Mouse (Mus musculus) urinary bladder, postnatal 10 days (tissue): ENCODE data around the gene Arhgef1.
A peak's percentile ranks its signal among the peaks of the same experiment; 100 is the strongest.

Source experiments
- DNase-seq: peaks from one replicate; pipeline ENCODE4 v3.0.0; 2022; ENCODE audit warnings: low spot score

Gene Arhgef1

DNA sequence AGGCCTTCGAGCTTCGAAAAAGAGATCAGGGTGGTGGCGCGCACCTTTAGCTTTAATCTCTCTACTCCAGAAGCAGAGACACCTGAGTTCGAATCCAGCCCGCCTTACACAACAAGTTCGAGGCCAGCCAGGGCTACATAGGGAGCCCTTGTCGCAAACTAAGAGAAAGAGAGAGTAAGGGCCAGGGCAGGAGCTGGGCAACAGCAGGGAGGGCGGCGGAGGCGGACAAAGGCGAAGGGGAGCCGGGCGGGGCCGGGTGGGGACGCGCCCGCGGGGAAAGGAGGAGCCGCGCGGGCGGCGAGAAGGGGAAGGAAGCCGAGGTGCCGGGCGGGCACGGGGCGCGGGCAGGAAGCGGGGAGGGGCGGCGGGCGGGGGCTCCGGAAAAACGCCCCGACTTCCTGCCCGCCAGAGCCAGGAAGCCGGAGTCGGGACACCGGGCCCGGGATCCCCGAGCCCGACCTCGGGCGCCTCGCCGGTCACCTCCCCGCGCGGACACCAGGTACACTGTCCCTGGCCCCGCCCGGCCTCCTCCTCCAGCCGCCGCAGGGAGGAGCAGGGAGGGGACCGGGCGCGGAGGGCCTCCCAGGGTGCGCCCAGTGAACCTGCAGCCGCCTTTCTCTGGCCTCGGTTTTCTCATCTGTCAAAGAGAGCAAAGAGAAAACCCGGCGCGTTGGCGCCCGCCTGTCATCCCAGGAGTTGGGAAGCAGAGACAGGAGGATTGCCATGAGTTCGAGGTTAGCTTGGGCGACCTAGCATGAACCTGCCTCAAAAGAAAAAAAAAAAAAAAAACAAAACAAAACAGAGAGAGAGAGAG lies at the start of gene Arhgef1:
Arhgef1 (plus strand) TSS at position 283 of the 814 bp plus-strand sequence.
- no peak for DNase-seq

DNA sequence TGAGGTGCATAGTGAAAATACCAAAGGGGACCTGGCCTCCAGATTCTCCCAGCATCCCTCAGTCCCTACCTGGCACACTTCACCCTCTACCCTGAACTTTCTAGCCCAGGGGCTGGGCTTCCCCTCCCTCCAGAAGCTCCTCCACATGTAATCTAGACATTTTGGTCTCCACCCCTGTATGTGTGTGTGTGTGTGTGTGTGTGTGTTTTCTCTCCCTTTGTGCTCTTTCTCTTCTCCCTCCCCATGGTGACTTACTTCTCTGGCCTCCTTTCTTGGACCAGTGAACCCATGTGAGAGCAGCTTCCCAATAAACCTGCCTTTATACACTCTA lies 49.5 kb upstream of the Arhgef1 start:
- no peak for DNase-seq

DNA sequence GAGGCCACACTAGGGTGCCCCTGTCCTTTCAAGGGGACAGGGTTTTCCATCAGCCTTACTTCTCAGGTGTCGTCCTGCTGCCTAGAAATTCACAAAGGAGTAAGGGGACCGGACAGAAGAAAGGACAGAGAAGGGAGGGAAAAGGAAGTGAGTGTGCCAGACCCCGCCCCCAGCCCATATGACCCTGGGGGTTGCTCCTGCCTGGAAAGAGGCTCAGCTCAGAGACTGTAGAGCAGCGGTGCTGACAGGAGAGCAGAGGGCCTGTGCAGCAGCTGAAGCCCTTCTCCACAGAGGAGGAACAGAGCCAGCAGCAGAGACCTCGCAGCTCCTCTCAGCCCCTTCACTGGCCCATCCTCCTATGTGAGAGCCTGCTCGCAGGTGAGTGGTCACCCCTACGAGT lies 49.0 kb upstream of the Arhgef1 start:
- DNase-seq, result no peak

DNA sequence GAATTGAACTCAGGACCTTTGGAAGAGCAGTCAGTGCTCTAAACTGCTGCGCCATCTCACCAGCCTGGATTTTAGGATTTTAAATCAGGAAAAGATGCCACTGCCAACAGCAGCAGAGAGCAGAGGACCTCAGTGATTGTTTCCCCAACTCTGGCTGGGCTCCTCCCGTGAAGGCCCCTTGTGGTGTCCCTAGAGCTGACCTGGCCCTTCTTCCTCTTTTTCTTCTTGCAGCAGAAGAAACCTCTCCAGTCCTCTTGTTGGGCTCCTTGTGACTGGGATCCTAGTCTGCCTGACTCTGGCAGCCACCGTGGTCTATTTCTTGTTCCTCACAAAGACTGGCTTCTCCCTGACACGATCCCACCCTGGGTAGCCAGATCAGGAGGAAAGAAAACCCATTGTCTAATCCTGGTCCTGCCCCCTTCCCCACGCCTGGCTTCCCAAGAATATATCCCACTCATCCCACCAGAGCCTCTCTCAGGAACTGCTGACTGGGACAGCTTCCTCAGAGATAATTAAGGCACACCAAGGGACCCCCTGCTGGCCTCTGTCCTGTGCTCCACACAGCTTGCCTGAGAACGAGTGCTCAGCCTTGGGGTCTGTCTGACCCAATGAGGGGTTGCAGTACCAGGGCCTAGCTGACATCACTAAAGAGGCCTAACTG lies 46.1 kb upstream of the Arhgef1 start:
- DNase-seq, result no peak

DNA sequence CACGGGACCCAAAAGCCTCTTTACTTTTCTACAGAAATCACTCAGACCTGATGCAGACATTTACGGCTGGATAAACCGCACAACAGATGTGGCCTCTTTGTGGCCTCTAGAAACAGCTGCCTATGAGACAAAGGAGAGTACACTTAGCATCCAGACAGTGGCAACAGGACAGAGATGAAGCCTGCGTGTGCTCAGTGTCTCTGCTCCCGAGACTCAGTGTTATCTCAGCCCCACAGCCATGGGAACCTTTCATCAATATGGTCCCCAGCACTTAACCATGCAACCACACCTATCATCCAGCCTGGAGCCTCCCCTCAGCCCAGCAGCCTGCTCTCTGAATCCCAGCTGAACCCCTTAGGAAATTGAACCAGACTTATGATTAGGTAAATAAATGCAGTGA lies 43.5 kb upstream of the Arhgef1 start:
- no peak for DNase-seq

DNA sequence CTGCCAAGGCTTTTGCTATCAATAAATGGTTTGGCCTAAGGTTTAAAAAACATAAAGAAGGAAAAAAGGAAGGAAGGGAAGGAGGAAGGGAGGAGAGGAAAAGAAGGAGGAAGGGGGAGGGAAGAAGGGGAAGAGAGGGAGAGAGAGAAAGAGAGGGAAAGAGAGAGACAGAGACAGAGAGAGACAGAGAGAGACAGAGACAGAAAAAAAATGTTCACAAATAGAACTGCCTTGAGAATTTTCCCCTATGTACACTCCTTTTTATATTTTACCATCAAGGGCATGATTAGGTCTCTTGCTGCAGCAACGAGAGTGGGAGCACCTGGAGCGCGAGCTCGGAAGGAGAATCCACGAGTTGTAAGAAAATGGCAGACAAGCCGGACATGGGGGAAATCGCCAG lies 40.8 kb upstream of the Arhgef1 start, which contains the start of gene Gm9844:
Gm9844 (plus strand) TSS at position 301 of the 400 bp plus-strand sequence.
- no peak for DNase-seq

DNA sequence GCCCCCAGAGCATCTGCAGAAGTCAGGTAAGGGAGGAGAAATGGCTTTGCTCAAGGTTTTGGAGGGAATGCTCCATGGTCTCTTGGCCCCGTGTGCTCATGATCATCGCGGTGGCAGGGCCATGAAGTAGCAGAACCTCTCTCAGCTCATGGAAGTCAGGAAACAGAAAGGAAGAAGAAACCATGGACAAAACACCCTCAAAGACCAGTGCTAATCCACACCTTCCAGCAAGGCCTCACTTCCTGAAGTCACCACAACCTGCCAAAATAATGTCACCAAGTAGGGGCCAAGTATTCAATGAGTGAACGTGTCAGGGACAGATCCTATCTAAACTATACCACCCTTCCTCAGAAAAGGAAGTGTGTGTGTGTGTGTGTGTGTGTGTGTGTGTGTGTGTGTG lies 39.9 kb upstream of the Arhgef1 start:
- no peak for DNase-seq

DNA sequence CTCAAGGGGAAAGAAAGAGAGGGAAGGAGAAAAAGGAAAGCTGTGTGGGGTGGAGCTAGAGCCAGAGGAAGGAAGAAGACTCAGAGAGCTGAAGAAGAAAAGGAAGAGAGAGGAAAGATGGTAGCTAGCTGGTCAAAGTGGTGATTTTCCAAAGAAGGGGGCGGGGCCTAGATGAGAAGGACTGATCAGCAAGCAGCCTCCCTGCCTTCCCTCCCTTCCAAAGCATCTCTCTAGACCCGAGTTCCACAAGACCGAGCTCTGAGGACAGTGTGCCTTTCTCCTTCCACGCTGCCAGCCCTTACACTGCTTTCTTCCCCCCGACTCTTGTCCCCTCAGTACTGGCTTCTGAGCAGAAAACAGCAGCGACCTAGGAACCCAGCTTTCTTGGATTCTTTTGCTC lies 38.6 kb upstream of the Arhgef1 start:
- DNase-seq, result no peak

DNA sequence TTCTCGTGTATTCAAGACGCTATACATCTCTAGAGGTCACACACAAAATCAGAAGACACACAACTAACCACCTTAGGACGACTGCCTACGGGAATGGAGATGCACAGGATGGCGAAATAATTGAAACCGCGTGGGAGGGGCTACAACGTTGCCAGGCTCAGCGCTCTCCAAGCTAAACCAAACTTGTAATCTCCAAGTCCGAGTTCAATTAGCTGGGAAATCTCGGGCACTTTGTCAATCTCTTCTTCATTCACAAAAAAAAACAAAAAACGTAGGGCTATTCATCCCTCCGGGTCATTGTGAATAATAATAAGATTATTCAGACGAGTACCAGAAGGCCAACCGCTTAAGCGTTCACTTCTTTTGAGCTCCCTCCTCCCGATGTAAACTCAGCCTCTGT lies 33.6 kb upstream of the Arhgef1 start:
- DNase-seq, result no peak

DNA sequence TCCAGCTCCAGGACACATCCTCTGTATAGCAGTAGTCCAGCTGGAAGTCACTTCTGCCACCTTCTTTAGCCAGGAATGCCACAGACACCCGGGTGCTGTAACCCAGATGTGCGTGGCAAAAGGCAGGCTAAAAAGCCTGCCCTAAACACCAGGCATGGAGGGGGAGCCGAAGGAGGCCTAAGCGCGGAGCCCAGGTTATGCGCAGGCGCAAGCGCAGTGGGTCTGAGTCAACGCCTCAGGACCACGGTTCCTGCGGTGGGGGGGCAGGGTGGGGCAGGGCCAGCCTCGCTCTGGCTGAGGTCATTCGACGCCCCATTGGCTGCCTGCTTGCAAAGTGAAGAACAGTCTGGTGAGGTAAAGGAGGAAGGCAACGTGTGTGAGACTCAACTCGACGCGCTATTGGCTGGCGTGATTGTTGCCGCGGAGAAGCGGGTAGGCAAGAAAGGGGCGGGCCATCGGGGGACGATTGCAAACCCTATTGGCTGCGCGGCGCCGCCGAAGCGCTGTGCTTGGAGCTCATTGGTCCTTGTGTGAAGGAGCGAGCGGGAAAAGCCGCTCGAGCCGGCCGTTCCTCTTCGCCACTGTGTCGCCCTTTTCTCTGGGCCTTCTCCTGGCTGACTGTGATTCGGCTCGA lies 33.1 kb upstream of the Arhgef1 start, which contains the start of the genes Lypd4 and Dmrtc2:
Lypd4 (minus strand) TSS at position 410 of the 634 bp plus-strand sequence.
Dmrtc2 (plus strand) TSS at position 526 of the 634 bp plus-strand sequence.
- DNase-seq, result no peak

DNA sequence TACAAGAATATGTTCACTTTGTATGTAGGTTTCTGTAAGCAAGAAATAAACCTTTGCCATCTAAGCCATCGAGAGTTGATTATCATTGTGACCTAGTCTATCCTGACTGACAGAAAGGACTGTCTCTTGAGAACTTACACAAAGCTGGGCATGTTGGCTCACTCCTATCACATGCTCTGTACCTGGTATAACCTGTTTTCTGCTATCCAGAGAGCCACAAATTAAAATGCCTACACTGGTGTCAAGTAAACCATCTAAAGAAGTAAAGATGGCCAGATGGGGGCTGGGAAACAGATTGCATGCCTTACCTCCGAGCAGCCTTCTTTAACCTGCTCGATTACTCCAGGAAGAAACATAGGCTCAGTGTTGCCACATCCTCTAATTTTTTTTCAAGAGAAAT lies 25.1 kb upstream of the Arhgef1 start:
- no peak for DNase-seq

DNA sequence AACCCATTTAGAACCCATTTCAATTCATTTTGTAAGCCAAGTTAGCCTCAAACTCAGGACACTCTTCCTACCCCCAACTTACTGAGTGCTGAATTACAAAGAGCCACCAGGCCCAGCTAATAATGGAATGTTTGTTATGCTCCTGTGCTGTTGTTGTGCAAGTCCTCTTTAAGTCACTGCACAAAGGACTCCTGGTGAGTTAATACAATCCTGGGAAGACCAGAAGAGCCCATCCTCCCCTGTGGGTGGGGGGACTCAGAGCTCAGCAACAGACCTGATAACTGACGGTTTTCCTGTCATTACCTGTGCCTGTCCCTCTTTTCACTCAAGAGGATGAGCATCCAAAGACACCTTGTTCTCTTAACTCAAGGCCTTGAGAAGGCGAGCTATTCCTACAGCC lies 23.1 kb upstream of the Arhgef1 start:
- DNase-seq, result no peak

DNA sequence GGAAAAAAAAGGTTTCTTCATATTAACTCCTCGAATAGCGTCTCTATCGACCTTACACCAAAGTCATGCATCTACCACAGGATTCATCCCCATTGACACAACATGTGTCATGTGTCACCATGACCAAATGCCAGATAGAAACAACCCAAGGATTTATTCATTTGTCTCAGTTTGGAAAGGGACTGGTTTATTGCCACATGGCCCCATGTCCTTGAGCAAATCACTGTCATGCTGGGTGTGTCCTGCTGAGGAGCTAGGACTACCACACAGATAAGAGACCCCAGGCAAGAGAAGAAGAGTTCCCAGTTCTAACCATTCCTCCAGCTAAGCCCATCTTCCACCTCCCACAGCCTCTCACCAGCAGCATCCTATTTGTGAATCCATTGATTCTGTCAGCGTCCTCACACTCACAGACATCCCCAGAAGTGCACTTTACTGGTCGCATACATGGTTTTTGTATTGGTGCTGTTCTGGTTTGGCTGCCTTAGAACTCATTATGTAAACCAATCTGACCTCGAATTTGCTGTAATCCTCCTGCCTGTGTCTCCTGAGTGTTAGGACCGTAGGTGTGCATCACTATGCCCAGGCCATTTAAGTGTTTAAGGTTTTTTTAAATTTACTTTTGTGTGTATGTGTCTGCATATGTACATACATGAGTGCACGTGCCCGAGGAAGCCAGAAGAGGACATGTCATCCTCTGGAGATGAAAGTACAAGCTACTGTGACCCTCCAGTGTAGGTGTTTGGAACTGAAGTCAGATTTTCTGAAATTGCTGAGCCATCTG lies 20.1 kb upstream of the Arhgef1 start:
- no peak for DNase-seq

DNA sequence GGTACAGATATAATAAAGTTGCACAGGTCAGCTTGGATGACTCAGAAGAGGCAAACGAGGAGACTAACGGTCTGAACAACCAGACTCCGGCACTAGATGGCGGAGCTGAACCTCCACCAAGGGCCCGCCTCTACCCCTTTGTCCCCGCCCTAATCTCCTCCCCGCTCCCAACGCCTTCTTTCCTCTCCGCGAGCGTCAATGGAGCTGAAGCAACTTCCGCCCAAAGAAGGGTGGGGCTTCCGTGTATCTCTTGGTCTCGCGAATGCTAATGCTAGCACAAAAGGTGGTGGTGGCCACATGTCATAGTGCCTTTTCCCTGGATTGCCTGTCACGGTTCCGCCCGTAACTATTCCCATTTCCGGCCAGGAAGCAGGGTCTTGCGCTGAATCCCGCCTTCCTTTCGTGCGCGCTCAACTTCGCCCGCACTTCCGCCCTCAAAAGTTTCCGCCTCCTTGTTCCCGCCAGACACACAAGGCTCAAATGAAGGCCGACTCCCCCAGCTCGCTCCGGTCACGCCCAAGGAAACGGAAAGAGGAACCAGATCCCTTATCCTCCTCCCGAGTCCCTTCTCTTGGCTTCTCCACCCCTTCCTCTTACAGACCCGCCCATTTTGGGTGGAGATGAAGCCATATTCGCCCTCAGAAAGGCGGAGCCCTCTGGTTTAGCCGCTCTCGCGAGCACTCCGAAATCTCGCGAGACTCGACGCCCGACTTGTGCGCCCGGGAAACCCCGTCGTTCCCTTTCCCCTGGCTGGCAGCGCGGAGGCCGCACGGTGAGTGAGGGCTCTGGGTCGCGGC lies 18.6 kb upstream of the Arhgef1 start, which contains the start of gene Rps19:
Rps19 (plus strand) TSS at position 476 of the 797 bp plus-strand sequence.
- DNase-seq, result peak; percentile 94

DNA sequence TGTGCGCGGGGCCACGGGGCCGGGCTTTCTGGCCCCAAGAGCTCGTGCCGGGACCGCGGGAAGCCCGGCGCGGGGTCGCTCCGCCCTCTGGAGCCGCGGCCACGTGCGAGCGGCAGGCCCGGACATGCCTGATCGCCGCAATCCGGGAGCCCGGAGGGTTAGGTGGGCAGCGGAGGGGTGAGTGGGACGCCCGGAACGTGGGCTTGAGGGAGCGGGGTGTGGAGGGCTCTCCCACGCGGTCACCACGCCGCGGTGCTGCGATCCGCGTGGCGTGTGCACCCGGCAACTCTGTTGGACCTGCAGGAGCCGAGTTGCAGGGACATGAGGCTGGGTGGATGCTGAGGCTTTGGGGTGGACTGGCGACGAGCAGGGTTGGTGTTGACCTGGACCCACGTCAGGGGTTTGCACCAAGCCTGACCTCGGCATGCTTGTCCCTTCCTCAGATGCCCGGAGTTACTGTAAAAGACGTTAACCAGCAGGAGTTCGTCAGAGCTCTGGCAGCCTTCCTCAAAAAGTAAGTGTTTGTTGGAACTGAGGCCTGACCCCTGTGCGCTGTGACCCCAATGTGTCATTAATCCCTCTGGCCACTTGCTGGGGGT lies 17.9 kb upstream of the Arhgef1 start:
- no peak for DNase-seq

DNA sequence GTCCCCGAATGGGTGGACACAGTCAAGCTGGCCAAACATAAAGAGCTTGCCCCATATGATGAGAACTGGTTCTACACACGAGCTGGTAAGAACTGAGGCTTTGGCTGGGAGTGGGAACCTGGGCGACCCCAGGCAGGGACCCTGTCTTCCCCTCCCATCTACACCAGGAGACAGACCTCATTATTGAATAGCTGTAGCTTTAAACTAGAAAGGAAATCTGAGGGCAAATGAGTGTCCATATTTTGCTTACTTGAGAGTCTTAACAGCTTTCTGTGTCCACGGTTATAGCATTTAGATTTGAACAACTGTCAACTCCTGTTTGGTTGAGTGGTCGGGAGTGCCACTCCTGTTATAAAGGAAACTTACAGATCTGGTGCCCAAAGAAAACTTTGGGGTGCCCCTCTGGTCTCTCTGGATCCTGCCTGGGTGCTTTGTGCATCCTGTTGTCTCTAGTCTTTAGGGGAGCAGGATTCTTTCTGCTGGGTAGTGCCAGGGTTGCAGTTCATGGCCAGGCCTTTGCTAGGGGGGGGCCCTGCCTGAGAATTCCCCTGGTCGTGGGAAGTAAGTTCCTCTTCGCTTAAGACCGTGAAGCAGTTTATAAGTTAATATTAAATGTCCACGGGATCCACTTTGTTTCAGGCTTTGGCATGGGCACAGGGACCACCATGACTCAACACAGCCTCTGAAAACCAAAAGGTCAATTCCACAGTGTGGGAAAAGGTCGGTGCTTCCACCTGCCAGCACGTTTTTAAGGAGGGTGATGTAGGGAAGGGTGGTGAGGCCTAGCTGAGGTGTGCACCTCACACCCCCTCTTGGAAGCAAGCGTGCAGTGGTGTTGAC lies 17.0 kb upstream of the Arhgef1 start:
- no peak for DNase-seq

DNA sequence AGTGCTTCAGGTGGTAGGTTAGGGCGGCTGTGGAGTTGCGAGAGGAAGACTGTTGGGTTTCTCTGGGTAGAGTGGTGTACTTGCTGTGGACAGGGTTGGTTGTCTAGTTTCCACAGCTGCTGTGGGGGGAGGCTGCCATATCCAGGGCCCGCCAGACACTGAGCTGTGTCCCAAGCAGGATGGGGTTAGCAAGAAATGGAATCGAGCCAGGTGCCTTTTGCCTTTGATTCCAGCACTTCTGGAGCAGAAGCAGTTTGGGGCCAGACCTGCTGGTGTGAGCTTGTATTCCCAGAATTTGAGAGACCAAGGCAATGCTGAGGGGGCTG lies 16.4 kb upstream of the Arhgef1 start:
- DNase-seq, result no peak

DNA sequence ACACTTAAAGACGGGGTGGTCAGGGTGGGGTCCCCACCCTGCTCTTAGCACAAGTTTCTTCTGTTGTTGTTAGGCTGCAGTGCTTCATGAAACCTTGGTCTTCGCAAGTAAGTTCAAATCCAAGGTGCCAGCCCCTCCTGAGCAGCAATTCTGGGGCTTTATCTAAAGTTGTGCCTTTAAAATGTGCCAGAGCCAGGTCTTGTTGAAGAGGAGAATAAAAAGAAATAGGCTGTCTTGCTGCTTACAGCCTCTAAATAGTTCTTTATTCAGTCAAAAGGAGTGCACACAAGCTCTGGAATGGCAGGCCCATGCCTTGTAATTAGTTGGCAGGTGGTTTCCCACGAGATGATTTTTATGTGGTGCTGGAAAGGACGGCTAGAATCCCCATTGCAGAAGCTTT lies 15.6 kb upstream of the Arhgef1 start:
- DNase-seq, result no peak

DNA sequence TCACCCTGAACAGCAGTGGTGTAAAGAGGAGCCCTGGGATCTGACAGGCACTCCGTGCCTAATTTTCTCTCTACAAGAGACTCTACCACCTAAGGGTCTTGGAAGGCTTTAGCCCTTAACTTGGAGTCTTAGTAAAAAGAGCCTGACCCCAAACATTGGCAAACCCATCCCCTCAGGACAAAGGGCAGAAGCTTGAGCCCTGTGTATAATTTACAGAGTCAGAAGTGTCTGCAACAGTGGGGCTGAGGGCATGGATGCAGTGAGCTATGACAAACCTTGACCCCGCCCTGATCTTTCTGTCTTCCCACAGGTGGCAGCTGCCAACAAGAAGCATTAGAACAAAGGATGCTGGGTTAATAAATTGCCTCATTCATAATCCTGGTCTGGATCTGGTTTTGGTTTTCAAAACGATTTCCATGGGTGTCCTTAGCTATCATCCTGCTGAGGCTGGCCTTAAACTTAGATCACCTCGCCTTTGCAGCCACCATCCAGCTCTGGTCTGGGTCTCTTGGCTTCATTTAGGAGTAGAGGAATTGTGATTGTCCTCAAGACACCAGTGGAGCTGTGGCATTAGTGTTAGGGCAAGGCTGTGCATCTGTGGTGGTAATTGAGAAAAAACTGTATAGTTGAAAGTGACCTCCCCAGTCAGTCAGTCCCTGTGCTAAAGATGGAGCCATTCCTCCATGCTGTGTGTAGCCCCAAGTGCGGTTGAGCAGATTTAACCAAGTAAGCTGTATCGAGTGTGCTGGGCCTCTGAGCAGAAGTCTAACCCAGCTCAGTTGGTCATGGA lies 13.1 kb upstream of the Arhgef1 start:
- no peak for DNase-seq
